Mouse (Mus musculus): ENCODE data around the gene Arih1.

DNA sequence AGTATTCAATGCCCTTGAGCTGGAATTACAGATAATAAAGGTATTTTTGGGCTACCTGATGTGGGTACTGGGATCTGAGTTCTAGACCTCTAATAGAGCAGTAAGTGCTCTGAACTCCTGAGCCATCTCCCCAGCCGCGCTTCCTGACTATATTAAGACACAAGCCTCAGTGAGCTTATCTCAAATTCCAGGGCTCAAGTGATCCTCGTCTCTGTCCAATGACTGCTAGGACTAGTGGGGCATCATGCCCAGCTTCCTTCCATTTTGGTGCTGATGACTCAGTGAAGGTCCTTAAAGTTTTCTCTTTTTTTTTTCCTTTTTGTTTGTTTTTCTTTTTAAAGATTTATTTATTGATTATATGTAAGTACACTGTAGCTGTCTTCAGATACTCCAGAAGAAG is 28.7 kb upstream of the Arih1 start:
- TF ChIP-seq CTCF (IDR thresholded peaks at IDR 0.05; ENCODE audit: extremely low read depth, insufficient read depth, low read length): no peak
- TF ChIP-seq POLR2A (IDR thresholded peaks at IDR 0.05; ENCODE audit: extremely low read depth, insufficient read depth, low read length): no peak

All from cortical plate, adult 2 months (tissue).